Mouse (Mus musculus) small intestine, adult 2 months (tissue): ENCODE results near the gene Heatr5a.

ENCODE experiments used
- CTCF ChIP-seq: fragments of 200-500 bp; IDR thresholded peaks from 2 replicates; pipeline ENCODE4 v1.5.1; 2012; ENCODE audit warnings: low read depth, mild to moderate bottlenecking, control low read depth, inconsistent platforms, low read length, moderate library complexity, mixed read lengths; ENCODE audit not compliant: insufficient replicate concordance, insufficient read length; ENCODE audit errors: extremely low read depth
- POLR2A ChIP-seq: fragments of 200-500 bp; IDR thresholded peaks from 2 replicates; pipeline ENCODE4 v1.6.1; 2012; ENCODE audit warnings: low read depth, mild to moderate bottlenecking, control low read depth, inconsistent platforms, low read length, moderate library complexity

DNA sequence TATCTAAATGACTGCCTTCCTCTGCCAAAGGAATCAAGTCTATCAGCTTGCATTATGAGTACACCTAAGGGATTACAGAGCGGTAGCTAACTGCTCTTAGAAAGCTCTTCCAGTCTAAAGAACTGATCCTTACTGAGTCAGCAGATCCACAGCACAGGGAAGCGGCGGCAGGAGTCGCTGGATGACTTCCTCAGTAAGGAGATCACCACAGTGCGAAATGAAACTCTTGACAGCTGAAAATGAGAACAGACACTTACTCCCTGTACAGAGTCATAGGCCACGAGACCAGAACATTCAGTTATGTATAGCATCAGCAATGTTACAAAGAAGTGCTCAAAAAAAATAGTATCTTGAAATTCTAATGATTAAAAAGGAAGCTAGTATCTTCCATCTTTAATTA is 33.2 kb downstream of the Heatr5a start:
- TF ChIP-seq CTCF (no peak), POLR2A (no peak)
